Mouse (Mus musculus): ENCODE results near the gene Kdm5b. TPM values are rescaled to one million over a fixed set of nuclear protein-coding genes. Genes with fewer than 3 reads are reported as not detected.
"Not testable (repeated sequence)": the region's sequence is repeated elsewhere in the genome, so short reads cannot be mapped to it uniquely, and the experiment has no call there.

Kdm5b gene
- polyA plus RNA-seq (2015; fragmentation: Nextera tagmentation; extraction: Ambion mirVana): 43.4 and 46.4 TPM in 2 replicates

DNA sequence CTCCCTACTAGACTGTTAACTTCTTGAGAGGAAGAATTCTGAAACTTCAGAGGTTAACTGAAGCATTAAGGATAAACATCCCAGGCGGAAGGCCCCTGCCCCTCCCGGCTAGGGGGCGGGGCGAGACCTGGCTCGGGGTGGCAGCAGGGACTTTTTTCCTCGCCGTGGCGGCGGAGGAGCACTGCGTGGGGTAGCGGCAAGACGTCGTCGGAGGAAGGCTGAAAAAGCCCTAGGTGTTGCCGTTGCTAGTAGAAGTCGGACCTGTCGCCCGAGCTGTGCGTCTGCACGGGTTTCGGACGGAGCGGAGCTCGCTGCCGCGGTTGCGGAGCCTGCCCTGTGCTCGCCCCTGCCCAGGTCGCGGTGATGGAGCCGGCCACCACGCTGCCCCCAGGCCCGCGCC lies at the start of gene Kdm5b:
Gene Kdm5b, plus strand, starts transcription at position 196 of the 400 bp plus-strand sequence.
- no peaks in the 10 kb centered on the region for H3K27me3 ChIP-seq (ENCODE audit: control insufficient read depth, insufficient read depth, low read depth, low read length)
- peak within 1 kb of the TSS; percentile 95 for H3K27ac ChIP-seq (ENCODE audit: low read length)
- H3K9me3 ChIP-seq (ENCODE audit: control insufficient read depth, low read length): no peaks in the 10 kb centered on the region
- peak within 1 kb of the TSS; percentile 100 for H3K4me3 ChIP-seq (ENCODE audit: low read length)
- peak within 1 kb of the TSS; percentile 98 for H3K9ac ChIP-seq (ENCODE audit: low read length)
- no peaks in the 10 kb centered on the region for H3K36me3 ChIP-seq (ENCODE audit: control insufficient read depth, insufficient read depth, low read length)
- H3K4me1 ChIP-seq (replicated peaks; ENCODE audit: control insufficient read depth, insufficient read depth, low read length): peaks cover 25% of the 10 kb centered on the region
- H3K4me2 ChIP-seq (ENCODE audit: low read depth, low read length): peak within 1 kb of the TSS; percentile 87
- under 1% methylated on average over 29 of the region's 34 CpGs for WGBS
- ATAC-seq (ENCODE audit: low read depth): peak; percentile 7; the same call in 1 of the 2 replicates

DNA sequence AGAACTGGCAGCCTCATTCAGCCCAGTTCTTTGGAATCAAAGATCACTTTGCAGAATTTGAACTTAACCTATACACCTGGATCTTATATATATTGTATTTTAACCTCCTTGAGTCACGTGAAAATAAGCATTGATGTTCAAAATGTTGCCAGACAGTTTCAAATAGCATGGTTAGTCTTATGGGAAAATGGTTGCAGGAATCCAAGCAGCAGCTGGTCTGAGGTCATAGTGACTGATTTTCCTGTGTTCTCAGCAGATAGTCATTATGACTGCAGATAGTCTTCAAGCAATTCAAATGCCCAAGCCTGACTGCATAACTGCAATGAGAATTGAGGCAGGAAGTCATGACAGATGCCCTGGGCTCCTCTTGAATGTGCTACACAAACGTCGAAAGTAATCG lies 47.8 kb upstream of the Kdm5b start:
- H3K4me2 ChIP-seq (ENCODE audit: low read depth, low read length): no peak overlapping the region

DNA sequence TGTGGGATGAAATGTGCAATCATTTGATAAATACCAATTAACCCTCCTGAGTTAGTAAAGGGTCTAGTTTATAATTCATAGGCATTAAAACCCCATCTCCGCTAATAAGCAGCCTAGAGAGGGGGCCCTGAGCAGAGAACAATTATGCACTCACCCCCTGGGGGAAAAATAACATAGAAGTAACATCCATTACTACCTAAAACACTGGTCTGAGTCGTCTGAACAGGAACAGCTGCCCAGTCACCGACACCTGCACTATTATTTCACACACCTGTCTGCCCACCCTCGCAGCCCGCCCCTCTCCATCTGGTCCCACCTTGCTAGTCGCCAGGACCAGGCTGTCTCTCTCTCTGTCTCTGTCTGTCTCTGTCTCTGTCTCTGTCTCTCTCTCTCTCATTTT lies 47.4 kb upstream of the Kdm5b start:
- no peak for ATAC-seq (ENCODE audit: low read depth)
- H3K4me3 ChIP-seq (ENCODE audit: low read length): no peak overlapping the region; the same call in none of the 2 replicates
- H3K4me1 ChIP-seq (replicated peaks; ENCODE audit: control insufficient read depth, insufficient read depth, low read length): peaks cover 20% of the 10 kb centered on the region
- H3K36me3 ChIP-seq (ENCODE audit: control insufficient read depth, insufficient read depth, low read length): no peaks in the 10 kb centered on the region; the same call in 1 of the 2 replicates
- H3K9me3 ChIP-seq (ENCODE audit: control insufficient read depth, low read length): no peaks in the 10 kb centered on the region
- WGBS: 49% methylated on average over 6 of the region's 6 CpGs
- no peak overlapping the region for H3K9ac ChIP-seq (ENCODE audit: low read length)
- H3K27ac ChIP-seq (ENCODE audit: low read length): no peak overlapping the region
- peak overlapping the region; percentile 91 for H3K4me2 ChIP-seq (ENCODE audit: low read depth, low read length)
- H3K27me3 ChIP-seq (ENCODE audit: control insufficient read depth, insufficient read depth, low read depth, low read length): peaks cover 3% of the 10 kb centered on the region

More for the DNA sequence above, 47.8 kb upstream of the Kdm5b start:
- Histone ChIP-seq H3K4me1 (replicated peaks; ENCODE audit: control insufficient read depth, insufficient read depth, low read length) (peaks cover 20% of the 10 kb centered on the region), H3K9ac (ENCODE audit: low read length) (no peak overlapping the region), H3K27me3 (ENCODE audit: control insufficient read depth, insufficient read depth, low read depth, low read length) (peaks cover 3% of the 10 kb centered on the region), H3K36me3 (ENCODE audit: control insufficient read depth, insufficient read depth, low read length) (peaks cover 3% of the 10 kb centered on the region; the same call in 1 of the 2 replicates), H3K9me3 (ENCODE audit: control insufficient read depth, low read length) (no peaks in the 10 kb centered on the region), H3K27ac (ENCODE audit: low read length) (no peak overlapping the region), H3K4me3 (ENCODE audit: low read length) (no peak overlapping the region)
- no peak for ATAC-seq (ENCODE audit: low read depth)
- WGBS: 51% methylated on average over 4 of the region's 4 CpGs

DNA sequence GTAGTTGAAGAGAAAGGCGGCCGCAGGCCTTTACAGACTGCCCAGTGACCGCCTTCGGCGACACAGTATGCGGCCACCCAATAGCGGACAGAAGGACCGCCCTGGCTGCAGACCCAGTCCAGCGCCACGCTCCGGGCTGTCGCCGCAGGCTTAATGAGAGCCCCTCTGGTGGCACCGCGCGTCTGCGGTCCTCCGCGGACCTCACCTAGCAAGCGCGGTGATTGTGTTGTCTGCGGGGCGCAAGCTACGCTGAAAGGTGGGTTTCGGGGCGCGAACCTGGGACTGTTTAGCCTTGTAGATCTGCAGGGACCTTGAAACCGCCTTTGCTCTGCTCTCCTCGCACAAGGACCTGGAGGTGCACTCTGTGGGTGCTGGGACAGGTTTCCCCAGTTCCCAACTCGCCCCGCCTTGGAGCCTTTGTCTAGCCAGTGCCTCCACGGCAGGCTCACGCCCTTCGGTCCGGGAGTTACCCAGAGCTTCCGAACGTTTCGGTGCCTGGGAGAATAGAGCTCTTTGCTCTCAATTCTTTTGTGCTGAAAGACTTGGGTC lies 46.6 kb upstream of the Kdm5b start:
- Histone ChIP-seq H3K4me3 (ENCODE audit: low read length) (peak overlapping the region; percentile 57), H3K36me3 (ENCODE audit: control insufficient read depth, insufficient read depth, low read length) (no peaks in the 10 kb centered on the region), H3K27me3 (ENCODE audit: control insufficient read depth, insufficient read depth, low read depth, low read length) (peaks cover 3% of the 10 kb centered on the region), H3K9me3 (ENCODE audit: control insufficient read depth, low read length) (no peaks in the 10 kb centered on the region), H3K27ac (ENCODE audit: low read length) (peak overlapping the region; percentile 48), H3K4me2 (ENCODE audit: low read depth, low read length) (peak overlapping the region; percentile 91), H3K9ac (ENCODE audit: low read length) (peak overlapping the region; percentile 70), H3K4me1 (replicated peaks; ENCODE audit: control insufficient read depth, insufficient read depth, low read length) (peaks cover 20% of the 10 kb centered on the region)
- WGBS: 1% methylated on average over 38 of the region's 38 CpGs
- peak; percentile 69 for ATAC-seq (ENCODE audit: low read depth)

DNA sequence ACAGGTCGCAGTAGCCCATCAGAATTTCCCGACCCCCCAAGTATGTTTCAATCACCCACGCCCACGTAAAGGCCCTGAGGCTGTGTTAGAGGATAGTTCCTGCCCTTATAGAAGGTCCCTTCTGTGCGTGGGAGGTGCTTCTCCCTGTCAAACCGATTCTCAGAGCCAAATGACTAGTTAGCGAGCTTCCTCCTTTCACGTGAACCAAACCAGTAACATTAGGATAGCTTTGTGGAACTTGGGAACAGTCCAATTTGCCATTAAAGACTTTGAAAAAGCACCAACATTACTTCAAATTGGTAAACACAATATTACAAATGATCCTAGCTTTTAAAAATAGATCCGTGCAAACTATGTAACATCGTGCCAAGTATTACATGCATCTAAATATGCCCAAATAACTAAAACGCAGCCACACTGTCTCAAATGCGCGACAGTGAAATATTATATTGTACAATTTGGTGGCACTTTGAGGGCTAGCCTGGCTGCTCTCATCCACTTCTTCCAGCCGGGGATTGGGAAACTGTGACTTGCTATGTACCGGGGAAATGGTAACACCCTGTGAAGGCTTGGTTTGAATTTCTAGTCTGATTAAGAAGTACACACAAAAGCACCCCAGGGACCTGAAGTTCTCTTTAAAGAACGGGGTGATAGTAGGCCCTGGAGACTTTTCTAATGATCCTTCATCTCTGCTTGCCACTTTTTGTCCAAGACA lies 45.9 kb upstream of the Kdm5b start:
- Histone ChIP-seq H3K4me2 (ENCODE audit: low read depth, low read length) (peak overlapping the region; percentile 91), H3K27ac (ENCODE audit: low read length) (no peak overlapping the region), H3K36me3 (ENCODE audit: control insufficient read depth, insufficient read depth, low read length) (no peaks in the 10 kb centered on the region), H3K4me3 (ENCODE audit: low read length) (peak overlapping the region; percentile 57), H3K9ac (ENCODE audit: low read length) (peak overlapping the region; percentile 70), H3K9me3 (ENCODE audit: control insufficient read depth, low read length) (no peaks in the 10 kb centered on the region), H3K4me1 (replicated peaks; ENCODE audit: control insufficient read depth, insufficient read depth, low read length) (peaks cover 20% of the 10 kb centered on the region), H3K27me3 (ENCODE audit: control insufficient read depth, insufficient read depth, low read depth, low read length) (peaks cover 3% of the 10 kb centered on the region)
- WGBS: 31% methylated on average over 16 of the region's 16 CpGs
- no peak; the same call in 1 of the 2 replicates for ATAC-seq (ENCODE audit: low read depth)

DNA sequence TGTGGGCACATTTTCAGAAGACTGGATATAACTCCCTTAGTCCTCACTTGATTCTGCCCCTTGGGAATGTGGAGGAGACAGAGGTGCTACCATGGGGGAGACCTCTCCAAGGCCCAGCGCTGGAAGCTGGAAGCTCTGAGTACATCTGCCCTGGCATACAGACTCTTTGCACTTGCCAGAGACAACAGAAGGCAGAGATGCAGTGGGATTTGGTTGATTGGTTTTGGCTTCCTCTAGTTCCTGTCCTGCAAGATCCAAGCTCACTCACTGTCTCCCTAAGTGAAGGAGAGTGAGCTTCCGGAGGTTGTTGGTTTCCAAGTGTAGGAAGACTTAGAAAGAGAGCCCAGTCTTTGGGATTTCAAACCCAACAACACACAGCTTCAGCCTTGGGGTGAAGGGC lies 44.1 kb upstream of the Kdm5b start:
- Histone ChIP-seq H3K4me1 (replicated peaks; ENCODE audit: control insufficient read depth, insufficient read depth, low read length) (peaks cover 20% of the 10 kb centered on the region), H3K9ac (ENCODE audit: low read length) (no peak overlapping the region), H3K27me3 (ENCODE audit: control insufficient read depth, insufficient read depth, low read depth, low read length) (peaks cover 3% of the 10 kb centered on the region), H3K4me3 (ENCODE audit: low read length) (no peak overlapping the region), H3K4me2 (ENCODE audit: low read depth, low read length) (no peak overlapping the region), H3K9me3 (ENCODE audit: control insufficient read depth, low read length) (no peaks in the 10 kb centered on the region), H3K27ac (ENCODE audit: low read length) (peak overlapping the region; percentile 76), H3K36me3 (ENCODE audit: control insufficient read depth, insufficient read depth, low read length) (no peaks in the 10 kb centered on the region)
- no peak for ATAC-seq (ENCODE audit: low read depth)
- WGBS: 68% methylated on average over 2 of the region's 2 CpGs

DNA sequence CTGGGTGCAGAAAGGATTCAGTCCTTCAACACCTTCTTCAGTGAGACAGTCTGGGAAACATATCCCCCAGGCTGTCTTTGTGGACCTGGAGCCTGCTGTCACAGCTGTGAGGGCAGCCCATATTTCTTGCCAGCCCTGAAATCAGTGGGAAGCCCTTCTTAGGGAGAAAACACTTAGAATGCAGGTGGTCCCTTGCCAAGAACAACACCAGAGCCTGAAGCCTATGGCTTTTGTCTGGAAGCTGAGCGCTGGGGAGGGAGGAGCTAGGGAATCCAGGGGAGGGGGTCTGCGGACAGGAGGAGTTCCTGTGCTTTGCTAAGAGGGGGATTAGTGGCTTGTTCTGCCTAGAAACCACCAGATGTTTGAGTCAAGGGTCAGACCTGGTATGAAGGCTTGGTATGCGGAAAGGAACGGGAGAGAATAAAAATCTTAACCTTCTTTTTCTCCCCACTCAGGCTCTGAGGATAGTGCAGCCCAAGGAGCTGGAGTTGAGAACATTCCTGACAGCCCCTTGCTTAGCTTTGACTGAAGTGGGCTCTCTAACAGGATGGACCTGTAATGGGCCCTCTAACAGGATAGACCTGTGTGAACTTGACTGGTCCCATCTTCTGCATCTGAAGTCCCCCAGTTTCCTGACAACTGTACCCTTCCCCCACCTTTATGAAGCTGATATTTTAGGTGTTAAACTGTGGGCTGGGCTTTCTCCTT lies 43.3 kb upstream of the Kdm5b start:
- H3K27me3 ChIP-seq (ENCODE audit: control insufficient read depth, insufficient read depth, low read depth, low read length): peaks cover 3% of the 10 kb centered on the region
- peak overlapping the region; percentile 14; the same call in 1 of the 2 replicates for H3K9ac ChIP-seq (ENCODE audit: low read length)
- H3K27ac ChIP-seq (ENCODE audit: low read length): peak overlapping the region; percentile 76
- H3K36me3 ChIP-seq (ENCODE audit: control insufficient read depth, insufficient read depth, low read length): no peaks in the 10 kb centered on the region
- peak; percentile 63 for ATAC-seq (ENCODE audit: low read depth)
- WGBS: 4% methylated on average over 4 of the region's 4 CpGs
- H3K4me1 ChIP-seq (replicated peaks; ENCODE audit: control insufficient read depth, insufficient read depth, low read length): peaks cover 20% of the 10 kb centered on the region
- H3K4me2 ChIP-seq (ENCODE audit: low read depth, low read length): no peak overlapping the region
- H3K9me3 ChIP-seq (ENCODE audit: control insufficient read depth, low read length): no peaks in the 10 kb centered on the region
- no peak overlapping the region for H3K4me3 ChIP-seq (ENCODE audit: low read length)

DNA sequence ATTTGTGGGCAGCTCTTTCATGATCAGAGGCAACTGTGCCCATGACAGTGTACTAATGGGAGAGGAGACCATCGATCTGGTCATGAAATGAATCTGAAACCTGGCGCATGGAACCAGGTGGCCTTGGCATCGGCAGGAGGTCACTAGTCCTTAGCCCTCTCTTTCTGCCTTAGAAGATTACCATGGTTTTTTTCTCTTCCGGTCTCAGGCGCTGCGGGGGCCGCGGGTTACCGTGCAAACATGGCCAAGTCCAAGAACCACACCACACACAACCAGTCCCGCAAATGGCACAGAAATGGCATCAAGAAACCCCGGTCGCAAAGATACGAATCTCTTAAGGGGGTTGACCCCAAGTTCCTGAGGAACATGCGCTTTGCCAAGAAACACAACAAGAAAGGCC lies 42.1 kb upstream of the Kdm5b start:
- WGBS: 94% methylated on average over 12 of the region's 14 CpGs
- ATAC-seq (ENCODE audit: low read depth); H3K9me3 ChIP-seq (ENCODE audit: control insufficient read depth, low read length); H3K27me3 ChIP-seq (ENCODE audit: control insufficient read depth, insufficient read depth, low read depth, low read length); H3K27ac ChIP-seq (ENCODE audit: low read length); H3K4me2 ChIP-seq (ENCODE audit: low read depth, low read length); H3K36me3 ChIP-seq (ENCODE audit: control insufficient read depth, insufficient read depth, low read length); H3K9ac ChIP-seq (ENCODE audit: low read length); H3K4me3 ChIP-seq (ENCODE audit: low read length): not testable (repeated sequence)
- peaks cover 20% of the 10 kb centered on the region for H3K4me1 ChIP-seq (replicated peaks; ENCODE audit: control insufficient read depth, insufficient read depth, low read length)

DNA sequence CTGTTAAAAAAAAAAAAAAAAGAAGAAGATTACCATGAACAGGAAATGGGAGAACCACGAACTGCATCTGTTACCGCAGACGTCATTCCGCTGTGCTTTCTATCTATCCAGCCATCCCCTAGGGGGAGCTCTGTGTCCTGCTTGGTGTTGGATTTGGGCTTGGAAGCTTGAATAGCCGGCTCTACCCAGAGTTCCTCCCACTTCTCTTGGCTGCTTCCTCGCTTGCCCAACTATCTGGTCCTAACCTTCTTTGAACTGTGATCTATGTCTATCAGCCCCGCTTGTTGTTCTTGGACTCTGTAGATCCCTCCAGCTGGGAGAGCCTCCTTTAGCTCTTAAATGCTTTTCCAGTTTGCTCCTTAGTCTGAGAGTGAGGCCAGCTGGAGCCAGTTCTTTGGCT lies 41.3 kb upstream of the Kdm5b start:
- no peak overlapping the region for H3K27ac ChIP-seq (ENCODE audit: low read length)

More for the DNA sequence above, 41.3 kb upstream of the Kdm5b start:
- Histone ChIP-seq H3K4me1 (replicated peaks; ENCODE audit: control insufficient read depth, insufficient read depth, low read length) (peaks cover 18% of the 10 kb centered on the region), H3K9me3 (ENCODE audit: control insufficient read depth, low read length) (no peaks in the 10 kb centered on the region), H3K27me3 (ENCODE audit: control insufficient read depth, insufficient read depth, low read depth, low read length) (no peaks in the 10 kb centered on the region), H3K9ac (ENCODE audit: low read length) (no peak overlapping the region), H3K4me2 (ENCODE audit: low read depth, low read length) (no peak overlapping the region), H3K4me3 (ENCODE audit: low read length) (no peak overlapping the region), H3K36me3 (ENCODE audit: control insufficient read depth, insufficient read depth, low read length) (no peaks in the 10 kb centered on the region)
- 7% methylated on average over 7 of the region's 7 CpGs for WGBS
- peak; percentile 90 for ATAC-seq (ENCODE audit: low read depth)

All from lung, embryonic 16.5 days (tissue).